Mouse (Mus musculus) heart, adult 2 months (tissue): ENCODE measurements around the gene Efnb3.

Experiments
- CTCF ChIP-seq: fragments of 200-600 bp; IDR thresholded peaks from 2 replicates; pipeline ENCODE4 v1.8.1; 2022; ENCODE audit warnings: antibody characterized with exemption, mild to moderate bottlenecking, moderate library complexity
- EP300 ChIP-seq: fragments of 200-500 bp; IDR thresholded peaks from 2 replicates; pipeline ENCODE4 v1.6.1; 2011; ENCODE audit warnings: low read depth, low read length, control low read depth; ENCODE audit not compliant: insufficient read depth

GRCm38 (mm10) chr11:69558756-69559155, 1.2 kb downstream of the Efnb3 start:
- TF ChIP-seq CTCF (no peak), EP300 (no peak)
